19 mouse cellular contexts compared by ENCODE assay signal in the genomic region with DNA sequence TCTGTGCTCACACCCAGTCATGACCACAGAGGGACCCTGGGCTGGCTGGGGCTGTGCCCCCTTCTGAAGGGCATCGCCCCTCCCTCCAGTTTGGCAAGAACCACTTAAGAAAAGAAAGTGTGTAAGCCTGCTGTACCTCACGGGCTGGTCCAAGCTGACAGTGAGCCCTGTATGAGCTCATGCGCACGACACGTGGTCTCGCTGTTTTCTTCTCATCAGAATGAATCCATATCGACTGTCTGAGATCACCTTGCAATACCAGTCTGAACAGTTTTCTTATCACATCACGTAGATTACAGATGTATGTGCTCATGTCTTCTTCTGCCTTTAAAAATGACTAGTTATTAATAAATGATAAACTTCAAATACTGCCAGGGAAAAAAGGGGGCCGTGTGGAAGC.
"Had no signal": no experiment of that assay in that cellular context is flagged by ENCODE, and none has a peak within 500 bp of the region (broad histone marks: within the 10 kb centered on the region; RNA-seq: fewer than 3 reads in every experiment).

No protein-coding gene starts in this region.

- H3K9me3 ChIP-seq: limb, embryonic 10.5 days; liver, embryonic 12.5 days; liver, embryonic 15.5 days; lung, embryonic 15.5 days; neural tube, embryonic 13.5 days had no signal

- H3K27ac ChIP-seq: limb, embryonic 10.5 days; limb, embryonic 13.5 days; liver, embryonic 12.5 days; liver, embryonic 15.5 days; lung, embryonic 15.5 days; neural tube, embryonic 13.5 days had no signal

- H3K4me2 ChIP-seq: limb, embryonic 13.5 days; liver, embryonic 12.5 days; liver, embryonic 15.5 days; lung, embryonic 15.5 days; neural tube, embryonic 13.5 days had no signal

- H3K9ac ChIP-seq: limb, embryonic 13.5 days; liver, embryonic 12.5 days; liver, embryonic 15.5 days; lung, embryonic 15.5 days; neural tube, embryonic 13.5 days had no signal

- ATAC-seq: liver, embryonic 12.5 days; midbrain, embryonic 16.5 days had no signal

- H3K4me1 ChIP-seq: limb, embryonic 10.5 days; limb, embryonic 13.5 days; liver, embryonic 12.5 days; liver, embryonic 15.5 days; lung, embryonic 15.5 days; neural tube, embryonic 13.5 days had no signal

- H3K36me3 ChIP-seq: limb, embryonic 10.5 days; limb, embryonic 13.5 days; liver, embryonic 12.5 days; liver, embryonic 15.5 days; lung, embryonic 15.5 days had no signal

- H3K27me3 ChIP-seq: limb, embryonic 13.5 days; liver, embryonic 12.5 days; liver, embryonic 15.5 days; lung, embryonic 15.5 days; neural tube, embryonic 13.5 days had no signal

- DNase-seq: kidney, adult 18-20 months; kidney, adult 9 months; kidney, postnatal 14 days; kidney, postnatal 4 days; liver; lung, adult 18-20 months; lung, postnatal 10 days; lung, postnatal 36 days; right cerebral cortex, postnatal 25 days; thymus, adult 18-20 months; thymus, postnatal 36 days had no signal

- H3K4me3 ChIP-seq: limb, embryonic 10.5 days; limb, embryonic 13.5 days; liver, embryonic 12.5 days; liver, embryonic 15.5 days; lung, embryonic 15.5 days; myocyte; neural tube, embryonic 13.5 days had no signal
